Mouse (Mus musculus) limb, embryonic 13.5 days (tissue): ENCODE measurements at regions not wholly inside any gene's neighbourhood (a gene's known extent, or its start where the extent isn't known, plus 50 kb on each side); places are given as distances from the start of the nearest gene placed in this dataset.

Source experiments
- ATAC-seq: fragments of 200-750 bp; cut with Nextera tagmentation; 2 replicates; pipeline ENCODE4 v1.8.0; 2017; ENCODE audit warnings: low read depth, moderate number of reproducible peaks, moderate TSS enrichment; ENCODE audit not compliant: low FRiP score
- H3K27ac ChIP-seq: fragments of 300-500 bp; sonication (generic); 2 replicates; pipeline ENCODE4 v1.5.1; 2015; ENCODE audit warnings: inconsistent platforms, mild to moderate bottlenecking, moderate library complexity
- H3K27me3 ChIP-seq: fragments of 300-500 bp; sonication (generic); 2 replicates; pipeline ENCODE4 v1.6.1; 2015; ENCODE audit warnings: mild to moderate bottlenecking, inconsistent platforms
- H3K36me3 ChIP-seq: fragments of 300-500 bp; sonication (generic); 2 replicates; pipeline ENCODE4 v1.6.1; 2015; ENCODE audit warnings: inconsistent platforms, mild to moderate bottlenecking, moderate library complexity
- H3K4me1 ChIP-seq: fragments of 300-500 bp; sonication (generic); 2 replicates; pipeline ENCODE4 v1.6.1; 2015; ENCODE audit warnings: inconsistent platforms
- H3K4me2 ChIP-seq: fragments of 300-500 bp; sonication (generic); replicated peaks from 2 replicates; pipeline ENCODE4 v1.6.1; 2015; ENCODE audit warnings: inconsistent platforms, mild to moderate bottlenecking, moderate library complexity
- H3K4me3 ChIP-seq: fragments of 300-500 bp; sonication (generic); 2 replicates; pipeline ENCODE4 v1.5.1; 2015; ENCODE audit warnings: moderate library complexity, mild to moderate bottlenecking, inconsistent platforms
- H3K9ac ChIP-seq: fragments of 300-500 bp; sonication (generic); 2 replicates; pipeline ENCODE4 v1.6.1; 2015; ENCODE audit warnings: mild to moderate bottlenecking, inconsistent platforms
- H3K9me3 ChIP-seq: fragments of 300-500 bp; sonication (generic); 2 replicates; pipeline ENCODE4 v1.6.1; 2016; ENCODE audit warnings: inconsistent platforms
- WGBS: fragments of 180-500 bp; shearing (Covaris S2); methylation state at CpG from one replicate; pipeline ENCODE4 v1.1.7; 2015; 5-methylcytosine and 5-hydroxymethylcytosine counted together

GRCm38 (mm10) chr14:72197972-72198371 lies 293.7 kb downstream of the Gm9195 start:
- no peak for ATAC-seq
- H3K4me3 ChIP-seq, result no peak overlapping the region
- H3K9ac ChIP-seq, result no peak overlapping the region
- H3K4me2 ChIP-seq, result no peak overlapping the region
- H3K9me3 ChIP-seq, result no peaks in the 10 kb centered on the region
- WGBS, result 27% methylated on average over 7 of the region's 7 CpGs
- H3K27ac ChIP-seq, result no peak overlapping the region
- H3K27me3 ChIP-seq, result no peaks in the 10 kb centered on the region
- no peaks in the 10 kb centered on the region for H3K4me1 ChIP-seq
- no peaks in the 10 kb centered on the region for H3K36me3 ChIP-seq

DNA sequence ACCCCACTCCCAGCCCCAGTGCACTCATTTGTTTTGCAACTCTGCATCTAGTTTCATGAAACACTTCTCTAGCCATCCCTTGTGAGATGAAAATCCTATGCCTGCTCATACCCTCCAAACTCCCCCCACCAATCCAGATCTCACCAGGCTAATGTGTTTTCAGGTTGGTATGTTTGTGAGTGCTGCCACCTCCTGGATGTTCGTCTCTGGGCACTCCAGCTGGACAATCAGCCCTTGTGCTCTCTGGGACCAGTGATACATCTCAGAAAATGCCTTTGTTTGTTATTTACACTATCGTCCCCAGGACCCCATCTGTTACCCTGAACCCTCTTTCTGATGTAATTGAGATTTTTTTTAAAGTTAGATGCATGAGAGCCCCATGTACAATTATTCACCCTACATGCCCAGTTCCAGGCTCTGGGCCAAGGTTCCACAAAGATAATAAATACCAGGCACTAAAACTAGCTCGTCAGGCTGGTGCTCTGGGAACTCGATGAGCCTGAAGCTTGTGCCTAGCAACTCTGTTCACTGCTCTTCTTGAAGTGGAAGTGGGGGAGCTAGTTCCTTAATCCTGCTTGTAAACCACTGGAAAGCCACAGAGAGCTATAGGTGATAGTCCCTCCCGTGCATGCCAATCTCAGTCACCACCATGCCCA lies 304.2 kb downstream of the Gm9195 start:
- Histone ChIP-seq H3K4me3 (no peak overlapping the region), H3K4me1 (peaks cover 3% of the 10 kb centered on the region; the same call in 1 of the 2 replicates), H3K9ac (no peak overlapping the region), H3K9me3 (no peaks in the 10 kb centered on the region), H3K36me3 (no peaks in the 10 kb centered on the region), H3K27me3 (no peaks in the 10 kb centered on the region), H3K27ac (no peak overlapping the region), H3K4me2 (no peak overlapping the region)
- no peak for ATAC-seq
- WGBS, result 22% methylated on average over 5 of the region's 5 CpGs

- Histone ChIP-seq H3K36me3 (no peaks in the 10 kb centered on the region), H3K9me3 (0 out of 2 replicates have a peak, but pooled peaks cover 2% of the 10 kb centered on the region), H3K27ac (no peak overlapping the region), H3K27me3 (peaks cover 4% of the 10 kb centered on the region; the same call in 1 of the 2 replicates), H3K4me1 (peaks cover 3% of the 10 kb centered on the region; the same call in 1 of the 2 replicates), H3K9ac (no peak overlapping the region), H3K4me2 (no peak overlapping the region), H3K4me3 (no peak overlapping the region)
- 94% methylated on average over 1 of the region's 1 CpGs for WGBS
- no peak for ATAC-seq
Observed at GRCm38 (mm10) chr14:72175751-72176150, 315.9 kb downstream of the Gm9195 start.

GRCm38 (mm10) chr14:72172549-72173405 lies 318.9 kb downstream of the Gm9195 start:
- no peak overlapping the region for H3K9ac ChIP-seq
- H3K9me3 ChIP-seq, result no peaks in the 10 kb centered on the region
- no peak overlapping the region for H3K4me2 ChIP-seq
- no peaks in the 10 kb centered on the region for H3K36me3 ChIP-seq
- 36% methylated on average over 20 of the region's 20 CpGs for WGBS
- ATAC-seq, result no peak
- H3K27me3 ChIP-seq, result peaks cover 5% of the 10 kb centered on the region; the same call in 1 of the 2 replicates
- H3K27ac ChIP-seq, result no peak overlapping the region
- H3K4me1 ChIP-seq, result peaks cover 3% of the 10 kb centered on the region; the same call in 1 of the 2 replicates
- no peak overlapping the region for H3K4me3 ChIP-seq

- H3K27me3 ChIP-seq, result peaks cover 6% of the 10 kb centered on the region; the same call in 1 of the 2 replicates
- no peaks in the 10 kb centered on the region for H3K36me3 ChIP-seq
- no peak overlapping the region for H3K4me2 ChIP-seq
- WGBS, result 47% methylated on average over 3 of the region's 3 CpGs
- no peak overlapping the region for H3K27ac ChIP-seq
- H3K9ac ChIP-seq, result no peak overlapping the region
- H3K9me3 ChIP-seq, result no peaks in the 10 kb centered on the region
- peaks cover 3% of the 10 kb centered on the region; the same call in 1 of the 2 replicates for H3K4me1 ChIP-seq
- no peak overlapping the region for H3K4me3 ChIP-seq
- ATAC-seq, result no peak
Observed at GRCm38 (mm10) chr14:72171777-72172176, 319.9 kb downstream of the Gm9195 start.

DNA sequence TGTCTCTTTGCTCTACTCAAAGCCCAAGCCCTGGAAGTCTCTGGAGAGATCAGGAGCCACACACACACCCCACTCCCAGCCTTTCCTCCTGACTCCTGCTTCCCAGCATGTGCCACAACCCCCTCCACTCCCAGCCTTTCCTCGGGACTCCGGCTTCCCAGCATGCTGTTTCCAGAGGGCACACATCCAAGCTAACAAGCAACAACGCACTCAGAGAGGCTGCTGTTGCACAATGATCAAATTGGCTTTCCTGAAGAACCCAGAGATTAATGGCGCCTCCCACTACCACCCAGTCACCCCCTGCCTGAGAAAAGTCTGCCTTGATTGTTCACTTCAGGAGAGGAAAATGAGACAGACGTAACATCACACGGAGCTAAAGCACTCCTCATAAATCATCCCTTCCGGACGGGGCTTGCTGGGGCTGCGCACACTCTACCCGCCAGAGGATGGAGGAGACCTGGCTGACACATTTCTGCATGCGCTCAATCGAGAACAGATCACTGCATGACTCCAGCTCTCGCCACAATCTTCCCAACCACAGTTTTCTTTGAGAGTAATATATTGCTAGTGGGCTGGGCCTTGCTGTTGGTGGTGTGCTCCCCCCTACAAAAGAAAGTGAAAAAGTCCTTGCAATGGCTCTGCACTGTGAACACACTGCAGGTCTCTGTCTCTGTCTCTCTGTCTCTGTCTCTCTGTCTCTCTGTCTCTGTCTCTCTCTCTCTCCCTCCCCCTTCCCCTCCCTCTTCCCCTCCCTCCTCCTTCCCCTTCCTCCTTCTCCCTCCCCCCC lies 332.9 kb downstream of the Gm9195 start:
- Histone ChIP-seq H3K27me3 (0 out of 2 replicates have a peak, but pooled peaks cover 3% of the 10 kb centered on the region), H3K4me2 (peak overlapping the region; percentile 60), H3K4me3 (peak overlapping the region; percentile 30), H3K36me3 (no peaks in the 10 kb centered on the region), H3K9me3 (no peaks in the 10 kb centered on the region), H3K9ac (no peak overlapping the region; the same call in 1 of the 2 replicates), H3K4me1 (peaks cover 9% of the 10 kb centered on the region), H3K27ac (no peak overlapping the region)
- peak; percentile 82 for ATAC-seq
- WGBS, result 3% methylated on average over 13 of the region's 13 CpGs

- Histone ChIP-seq H3K27ac (no peak overlapping the region), H3K4me2 (no peak overlapping the region), H3K9ac (no peak overlapping the region), H3K27me3 (0 out of 2 replicates have a peak, but pooled peaks cover 3% of the 10 kb centered on the region), H3K9me3 (no peaks in the 10 kb centered on the region), H3K4me1 (peaks cover 9% of the 10 kb centered on the region), H3K36me3 (no peaks in the 10 kb centered on the region), H3K4me3 (no peak overlapping the region)
- ATAC-seq, result no peak
- 33% methylated on average over 11 of the region's 11 CpGs for WGBS
Observed at GRCm38 (mm10) chr14:72155197-72155907, 336.3 kb downstream of the Gm9195 start.

DNA sequence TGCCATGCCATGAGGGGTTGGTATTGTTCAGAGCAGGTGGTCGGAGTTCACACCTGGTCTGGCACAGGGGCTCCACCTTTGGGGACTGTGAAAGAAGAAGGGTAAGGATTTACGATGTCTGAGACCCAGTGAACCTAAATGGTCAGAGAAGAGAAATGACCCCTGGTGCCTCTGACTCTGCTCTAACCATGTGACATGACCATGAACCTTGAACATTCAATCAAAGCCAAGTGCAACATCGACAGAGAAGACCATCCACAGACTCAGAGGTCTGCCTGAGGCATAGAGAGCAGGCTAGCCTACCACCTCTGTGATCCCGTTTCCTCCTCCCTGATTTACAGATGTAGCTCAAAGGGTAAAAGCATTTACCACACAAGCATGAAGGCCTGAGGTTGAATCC lies 340.0 kb downstream of the Gm9195 start:
- no peak overlapping the region for H3K9ac ChIP-seq
- H3K9me3 ChIP-seq, result no peaks in the 10 kb centered on the region
- 71% methylated on average over 4 of the region's 4 CpGs for whole genome bisulfite sequencing
- H3K4me3 ChIP-seq, result no peak overlapping the region
- no peak overlapping the region for H3K27ac ChIP-seq
- no peaks in the 10 kb centered on the region for H3K36me3 ChIP-seq
- H3K4me2 ChIP-seq, result no peak overlapping the region
- no peak for ATAC-seq
- no peaks in the 10 kb centered on the region for H3K4me1 ChIP-seq
- H3K27me3 ChIP-seq, result no peaks in the 10 kb centered on the region

GRCm38 (mm10) chr14:72149463-72149862 lies 342.2 kb downstream of the Gm9195 start:
- WGBS, result 13% methylated on average over 4 of the region's 4 CpGs
- Histone ChIP-seq H3K9me3 (no peaks in the 10 kb centered on the region), H3K27me3 (no peaks in the 10 kb centered on the region), H3K27ac (no peak overlapping the region), H3K9ac (no peak overlapping the region), H3K36me3 (no peaks in the 10 kb centered on the region), H3K4me1 (no peaks in the 10 kb centered on the region), H3K4me3 (no peak overlapping the region), H3K4me2 (no peak overlapping the region)
- no peak for ATAC-seq

- H3K27ac ChIP-seq, result no peak overlapping the region; the same call in 1 of the 2 replicates
- H3K4me2 ChIP-seq, result no peak overlapping the region
- 67% methylated on average over 1 of the region's 1 CpGs for WGBS
- no peaks in the 10 kb centered on the region for H3K36me3 ChIP-seq
- H3K4me1 ChIP-seq, result no peaks in the 10 kb centered on the region
- no peak overlapping the region for H3K9ac ChIP-seq
- H3K27me3 ChIP-seq, result no peaks in the 10 kb centered on the region
- no peak for ATAC-seq
- no peaks in the 10 kb centered on the region for H3K9me3 ChIP-seq
- H3K4me3 ChIP-seq, result no peak overlapping the region
Observed at GRCm38 (mm10) chr14:72148886-72149285, 342.8 kb downstream of the Gm9195 start.

DNA sequence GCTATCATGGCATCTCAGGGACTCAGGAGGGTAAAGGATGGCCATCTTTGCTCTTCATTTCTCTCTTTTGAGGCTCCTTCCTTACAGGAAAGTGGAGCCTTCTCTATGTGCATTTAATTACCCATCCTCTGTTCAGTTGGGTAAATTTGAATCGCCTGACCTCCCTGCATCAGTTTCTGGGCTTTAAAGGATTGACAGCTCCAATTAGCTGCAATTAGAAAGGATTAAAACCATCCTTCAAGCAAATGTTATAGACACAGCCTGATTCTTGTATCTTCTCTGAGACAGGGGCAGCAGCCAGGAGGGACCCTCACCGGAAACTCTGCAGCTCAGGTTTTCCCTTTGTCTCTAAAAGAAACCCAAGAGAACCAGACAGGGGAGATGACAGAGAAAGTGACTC lies 345.3 kb downstream of the Gm9195 start:
- no peak overlapping the region for H3K9ac ChIP-seq
- no peaks in the 10 kb centered on the region for H3K9me3 ChIP-seq
- no peak overlapping the region for H3K4me3 ChIP-seq
- ATAC-seq, result no peak
- H3K27me3 ChIP-seq, result peaks cover 3% of the 10 kb centered on the region; the same call in 1 of the 2 replicates
- no peak overlapping the region for H3K4me2 ChIP-seq
- H3K27ac ChIP-seq, result no peak overlapping the region
- peaks cover 9% of the 10 kb centered on the region for H3K4me1 ChIP-seq
- 62% methylated on average over 2 of the region's 2 CpGs for WGBS
- no peaks in the 10 kb centered on the region for H3K36me3 ChIP-seq
